Mouse (Mus musculus) retina, adult 2 months (tissue): ENCODE results near the gene Pbx4.

ENCODE experiments used
- DNase-seq: peaks from one replicate; pipeline ENCODE4 v3.0.0-alpha.2; 2012; ENCODE audit warnings: low read depth, low spot score

Pbx4 gene

GRCm38 (mm10) chr8:69832298-69832853 lies at the start of gene Pbx4:
Pbx4 (plus strand) TSS chr8:69832491.
- DNase-seq: peak; percentile 39

GRCm38 (mm10) chr8:69789105-69789504 lies 43.2 kb upstream of the Pbx4 start:
- no peak for DNase-seq

GRCm38 (mm10) chr8:69789731-69790130 lies 42.6 kb upstream of the Pbx4 start:
- no peak for DNase-seq

GRCm38 (mm10) chr8:69790364-69790763 lies 41.9 kb upstream of the Pbx4 start:
- DNase-seq: no peak

- peak; percentile 80 for DNase-seq
Measured at GRCm38 (mm10) chr8:69790773-69791367, 41.4 kb upstream of the Pbx4 start, which contains the start of the genes Atp13a1 and Zfp866. Atp13a1 (plus strand) TSS chr8:69791163. Zfp866 (minus strand) TSS chr8:69791178.

- DNase-seq: no peak
Measured at GRCm38 (mm10) chr8:69791415-69792068, 40.7 kb upstream of the Pbx4 start.

- DNase-seq: no peak
Measured at GRCm38 (mm10) chr8:69793666-69794065, 38.6 kb upstream of the Pbx4 start.

- no peak for DNase-seq
Measured at GRCm38 (mm10) chr8:69794096-69794495, 38.2 kb upstream of the Pbx4 start.

- DNase-seq: no peak
Measured at GRCm38 (mm10) chr8:69794901-69795300, 37.4 kb upstream of the Pbx4 start.

GRCm38 (mm10) chr8:69796721-69797345 lies 35.5 kb upstream of the Pbx4 start:
- no peak for DNase-seq

- DNase-seq: no peak
Measured at GRCm38 (mm10) chr8:69797661-69798060, 34.6 kb upstream of the Pbx4 start.

GRCm38 (mm10) chr8:69799261-69799660 lies 33.0 kb upstream of the Pbx4 start:
- no peak for DNase-seq

GRCm38 (mm10) chr8:69799946-69800345 lies 32.3 kb upstream of the Pbx4 start:
- DNase-seq: no peak

- no peak for DNase-seq
Measured at GRCm38 (mm10) chr8:69801796-69802195, 30.5 kb upstream of the Pbx4 start.

- DNase-seq: no peak
Measured at GRCm38 (mm10) chr8:69802216-69802615, 30.1 kb upstream of the Pbx4 start.

GRCm38 (mm10) chr8:69803366-69803765 lies 28.9 kb upstream of the Pbx4 start:
- DNase-seq: no peak

GRCm38 (mm10) chr8:69804537-69804936 lies 27.8 kb upstream of the Pbx4 start:
- no peak for DNase-seq

- no peak for DNase-seq
Measured at GRCm38 (mm10) chr8:69805086-69805485, 27.2 kb upstream of the Pbx4 start.

- DNase-seq: no peak
Measured at GRCm38 (mm10) chr8:69805491-69805890, 26.8 kb upstream of the Pbx4 start.

GRCm38 (mm10) chr8:69807236-69807635 lies 25.1 kb upstream of the Pbx4 start:
- DNase-seq: no peak

GRCm38 (mm10) chr8:69808094-69808863 lies 24.0 kb upstream of the Pbx4 start, which contains the start of gene Gmip:
Gmip (plus strand) TSS chr8:69808679.
- DNase-seq: no peak
